Mouse (Mus musculus) stomach, postnatal 0 days (tissue): ENCODE measurements around the gene Card10. TPM values are rescaled to one million over a fixed set of nuclear protein-coding genes. Genes with fewer than 3 reads are reported as not detected.

ENCODE experiments used
- ATAC-seq: fragments of 200-750 bp; cut with Nextera tagmentation; 2 replicates; pipeline ENCODE4 v1.8.0; 2017; ENCODE audit not compliant: low FRiP score, low TSS enrichment
- DNase-seq: peaks from one replicate; pipeline ENCODE4 v3.0.0-alpha.2; 2016; ENCODE audit warnings: low spot score
- H3K27ac ChIP-seq: fragments of 300-500 bp; sonication (generic); replicated peaks from 2 replicates; pipeline ENCODE4 v1.5.1; 2014; ENCODE audit warnings: mild to moderate bottlenecking, control low read depth
- H3K27me3 ChIP-seq: fragments of 300-500 bp; sonication (generic); 2 replicates; pipeline ENCODE4 v1.6.1; 2014; ENCODE audit warnings: low read length; ENCODE audit not compliant: control insufficient read depth, insufficient read depth
- H3K36me3 ChIP-seq: fragments of 300-500 bp; sonication (generic); 2 replicates; pipeline ENCODE4 v1.6.1; 2014; ENCODE audit warnings: low read length, mixed read lengths; ENCODE audit not compliant: control insufficient read depth, insufficient read depth
- H3K4me1 ChIP-seq: fragments of 300-500 bp; sonication (generic); replicated peaks from 2 replicates; pipeline ENCODE4 v1.6.1; 2014; ENCODE audit warnings: antibody characterized with exemption; ENCODE audit not compliant: control insufficient read depth, insufficient read depth
- H3K4me2 ChIP-seq: fragments of 300-500 bp; sonication (generic); replicated peaks from 2 replicates; pipeline ENCODE4 v1.6.1; 2014; ENCODE audit warnings: low read depth, mild to moderate bottlenecking, control low read depth, moderate library complexity
- H3K4me3 ChIP-seq: fragments of 300-500 bp; sonication (generic); 2 replicates; pipeline ENCODE4 v1.5.1; 2014; ENCODE audit warnings: low read depth, low read length, control low read depth
- H3K9ac ChIP-seq: fragments of 300-500 bp; sonication (generic); 2 replicates; pipeline ENCODE4 v1.6.1; 2014; ENCODE audit warnings: mild to moderate bottlenecking, low read length, control low read depth, mixed read lengths
- H3K9me3 ChIP-seq: fragments of 300-500 bp; sonication (generic); 2 replicates; pipeline ENCODE4 v1.6.1; 2016; ENCODE audit warnings: low read length; ENCODE audit not compliant: control insufficient read depth
- CTCF ChIP-seq: IDR thresholded peaks from 2 replicates; pipeline ENCODE4 v1.5.1; 2016; ENCODE audit warnings: antibody characterized with exemption, low read depth, mild to moderate bottlenecking, moderate library complexity
- EP300 ChIP-seq: optimal IDR thresholded peaks from 2 replicates; pipeline ENCODE3; 2016; ENCODE audit warnings: antibody characterized with exemption
- WGBS: fragments of 180-500 bp; shearing (Covaris S2); extraction: QIAGEN DNeasy Blood & Tissue Kit; methylation state at CpG from one replicate; pipeline ENCODE4 v1.1.7; 2014; 5-methylcytosine and 5-hydroxymethylcytosine counted together
- polyA plus RNA-seq: library from polyadenylated mRNA; unstranded; fragments of >200 nt; fragmentation: Nextera tagmentation; extraction: Ambion mirVana; gene quantifications from 2 replicates; pipeline ENCODE4 v1.2.1, GENCODE M21; 2015

Gene Card10
- polyA plus RNA-seq: 2.4 and 2.8 TPM in 2 replicates

GRCm38 (mm10) chr15:78802776-78803391, at the start of gene Card10:
TSS of gene Card10 (minus strand) at chr15:78803042.
- Histone ChIP-seq H3K36me3 (0 out of 2 replicates have a peak, but pooled peaks cover 2% of the 10 kb centered on the region), H3K9ac (peak within 1 kb of the TSS; percentile 71), H3K4me3 (peak within 1 kb of the TSS; percentile 67), H3K27ac (peak within 1 kb of the TSS; percentile 83), H3K27me3 (no peaks in the 10 kb centered on the region), H3K4me1 (peaks cover 3% of the 10 kb centered on the region; the same call in 1 of the 2 replicates), H3K4me2 (peak within 1 kb of the TSS; percentile 94), H3K9me3 (no peaks in the 10 kb centered on the region)
- TF ChIP-seq EP300: no peak
- 0 out of 2 replicates have a peak, but pooled peaks have one; percentile 1 for TF ChIP-seq CTCF
- DNase-seq: peak; percentile 78
- ATAC-seq: peak; percentile 69
- WGBS: 3% methylated on average over 67 of the region's 70 CpGs

DNA sequence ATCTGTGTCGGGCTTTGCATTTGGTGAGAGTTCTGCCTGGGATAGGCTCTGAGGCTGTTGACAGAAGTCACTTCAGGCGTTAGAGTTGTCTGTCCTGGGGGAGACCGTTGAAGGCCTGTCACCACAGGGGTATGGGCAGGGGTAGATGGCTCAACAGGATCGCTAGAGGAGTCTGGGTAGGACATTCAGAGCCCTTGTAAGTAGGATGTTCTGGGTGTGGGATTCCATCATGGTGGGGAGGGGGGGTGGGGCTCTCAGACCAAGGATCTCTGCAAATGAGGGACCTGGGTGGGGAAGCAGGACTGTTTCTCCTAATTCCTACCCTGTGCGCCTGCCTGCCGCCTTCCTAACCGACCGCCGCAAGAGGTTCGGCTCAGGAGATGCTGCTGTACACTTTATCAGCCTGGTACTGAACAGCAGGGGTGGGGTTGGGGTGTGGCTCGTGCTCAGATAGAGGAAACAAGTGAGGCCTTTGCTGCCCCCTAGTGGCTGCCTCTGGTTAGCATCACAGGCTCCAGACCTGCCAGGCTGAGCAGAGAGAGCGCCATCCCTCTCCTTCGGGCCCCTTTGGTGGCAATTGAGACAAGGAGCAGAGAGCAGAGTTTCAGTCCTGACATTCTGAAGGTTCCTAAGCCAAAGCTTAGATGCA, 48.8 kb upstream of the Card10 start:
- H3K4me1 ChIP-seq: peaks cover 4% of the 10 kb centered on the region; the same call in 1 of the 2 replicates
- TF ChIP-seq CTCF (peak; percentile 99), EP300 (no peak)
- no peaks in the 10 kb centered on the region for H3K27me3 ChIP-seq
- H3K4me3 ChIP-seq: no peak overlapping the region
- ATAC-seq (peak; percentile 65), DNase-seq (peak; percentile 97)
- peak overlapping the region; percentile 89 for H3K27ac ChIP-seq
- H3K9me3 ChIP-seq: no peaks in the 10 kb centered on the region
- WGBS: 9% methylated on average over 13 of the region's 13 CpGs
- peaks cover 9% of the 10 kb centered on the region; the same call in 1 of the 2 replicates for H3K36me3 ChIP-seq
- no peak overlapping the region for H3K4me2 ChIP-seq
- no peak overlapping the region for H3K9ac ChIP-seq

- no peak overlapping the region for H3K4me2 ChIP-seq
- no peaks in the 10 kb centered on the region for H3K9me3 ChIP-seq
- no peaks in the 10 kb centered on the region for H3K27me3 ChIP-seq
- H3K27ac ChIP-seq: peak overlapping the region; percentile 89
- no peak overlapping the region for H3K4me3 ChIP-seq
- peaks cover 9% of the 10 kb centered on the region; the same call in 1 of the 2 replicates for H3K36me3 ChIP-seq
- WGBS: 53% methylated on average over 6 of the region's 6 CpGs
- ATAC-seq: no peak
- peak; percentile 45 for DNase-seq
- TF ChIP-seq EP300: no peak
- no peak for TF ChIP-seq CTCF
- H3K4me1 ChIP-seq: peaks cover 4% of the 10 kb centered on the region; the same call in 1 of the 2 replicates
- no peak overlapping the region for H3K9ac ChIP-seq
These were observed 48.1 kb upstream of the Card10 start for GRCm38 (mm10) chr15:78850944-78851343.

DNA sequence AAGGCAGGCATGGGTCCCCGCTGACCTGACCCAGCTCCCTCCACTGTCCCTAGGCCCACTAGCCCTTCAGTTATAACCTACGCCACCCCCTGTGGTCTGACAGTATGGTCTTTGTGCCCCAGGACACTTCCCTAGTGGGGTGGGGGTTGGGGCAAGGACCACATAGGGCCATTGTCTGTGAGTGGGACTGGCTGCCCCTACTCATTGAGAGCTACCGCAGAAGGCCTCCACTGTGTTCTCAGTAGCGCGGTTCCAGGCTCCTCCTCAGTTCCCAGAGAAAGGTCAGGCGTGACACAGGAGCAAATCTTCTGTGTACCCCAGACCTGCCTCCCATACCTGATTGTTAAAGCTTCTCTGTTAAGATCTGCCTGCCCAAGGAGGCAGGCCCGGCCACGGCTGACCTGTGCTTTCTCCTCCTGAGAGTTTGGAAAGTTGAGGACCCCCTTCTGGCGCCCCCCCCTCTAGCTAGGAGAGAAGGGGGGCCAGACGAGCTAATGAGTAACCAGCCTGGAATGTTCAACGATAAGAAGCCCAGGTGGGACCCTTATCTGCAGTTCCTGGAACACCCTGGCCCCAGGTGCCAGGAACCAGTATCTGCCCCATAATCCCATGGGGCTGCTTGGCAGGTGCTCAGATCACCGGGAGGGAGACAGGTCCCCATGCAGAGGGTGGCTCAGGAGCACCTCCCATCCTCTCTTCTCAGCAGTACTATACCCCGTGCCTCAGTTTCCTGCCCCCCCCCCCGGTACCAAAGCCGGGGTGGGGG, 47.4 kb upstream of the Card10 start:
- no peak overlapping the region for H3K4me2 ChIP-seq
- peaks cover 9% of the 10 kb centered on the region; the same call in 1 of the 2 replicates for H3K36me3 ChIP-seq
- H3K9me3 ChIP-seq: no peaks in the 10 kb centered on the region
- H3K27ac ChIP-seq: peak overlapping the region; percentile 89
- H3K4me1 ChIP-seq: peaks cover 10% of the 10 kb centered on the region; the same call in 1 of the 2 replicates
- H3K27me3 ChIP-seq: no peaks in the 10 kb centered on the region
- TF ChIP-seq EP300 (peak; percentile 43), CTCF (no peak)
- peak; percentile 56 for ATAC-seq
- 48% methylated on average over 15 of the region's 15 CpGs for WGBS
- peak; percentile 88 for DNase-seq
- H3K9ac ChIP-seq: peak overlapping the region; percentile 31; the same call in 1 of the 2 replicates
- H3K4me3 ChIP-seq: no peak overlapping the region

GRCm38 (mm10) chr15:78849485-78849884, 46.6 kb upstream of the Card10 start:
- Histone ChIP-seq H3K9me3 (no peaks in the 10 kb centered on the region), H3K4me3 (no peak overlapping the region), H3K27ac (peak overlapping the region; percentile 89), H3K9ac (peak overlapping the region; percentile 31; the same call in 1 of the 2 replicates), H3K36me3 (peaks cover 9% of the 10 kb centered on the region; the same call in 1 of the 2 replicates), H3K4me2 (no peak overlapping the region), H3K4me1 (peaks cover 11% of the 10 kb centered on the region; the same call in 1 of the 2 replicates), H3K27me3 (no peaks in the 10 kb centered on the region)
- DNase-seq (no peak), ATAC-seq (no peak)
- WGBS: 68% methylated on average over 12 of the region's 12 CpGs
- no peak for TF ChIP-seq CTCF
- TF ChIP-seq EP300: no peak
